Mouse (Mus musculus) CD4-positive, CD25-positive, alpha-beta regulatory T cell, adult 2 months (primary cell): ENCODE measurements around the gene Uckl1.

Experiments
- DNase-seq: peaks from one replicate; pipeline ENCODE4 v3.0.0-alpha.2; 2012; ENCODE audit warnings: low read depth, low spot score

The Uckl1 gene

GRCm38 (mm10) chr2:181572921-181573920, 11.5 kb downstream of the Uckl1 start:
- no peak for DNase-seq

GRCm38 (mm10) chr2:181571941-181572670, 12.6 kb downstream of the Uckl1 start:
- no peak for DNase-seq

GRCm38 (mm10) chr2:181570921-181571595, 13.6 kb downstream of the Uckl1 start:
- DNase-seq, result no peak

DNA sequence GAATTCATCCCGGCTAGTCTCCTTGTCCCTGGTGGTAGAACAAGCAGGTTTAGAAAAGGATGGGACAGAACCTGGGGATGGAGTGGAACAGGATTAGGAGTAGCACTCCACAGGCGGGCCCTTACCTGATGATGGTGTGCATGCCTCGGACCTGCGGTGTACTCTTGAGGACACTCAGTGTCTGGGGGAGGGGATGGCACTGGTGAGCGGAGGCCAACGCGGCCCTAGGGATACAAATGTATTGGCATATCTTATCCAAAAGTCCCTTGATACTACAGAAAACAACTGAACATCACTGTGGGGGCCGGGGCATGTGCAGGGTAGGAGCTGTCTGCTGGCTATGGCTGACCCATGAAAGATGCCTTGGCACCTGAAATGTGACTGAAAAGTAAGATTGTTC, 14.3 kb downstream of the Uckl1 start:
- no peak for DNase-seq

DNA sequence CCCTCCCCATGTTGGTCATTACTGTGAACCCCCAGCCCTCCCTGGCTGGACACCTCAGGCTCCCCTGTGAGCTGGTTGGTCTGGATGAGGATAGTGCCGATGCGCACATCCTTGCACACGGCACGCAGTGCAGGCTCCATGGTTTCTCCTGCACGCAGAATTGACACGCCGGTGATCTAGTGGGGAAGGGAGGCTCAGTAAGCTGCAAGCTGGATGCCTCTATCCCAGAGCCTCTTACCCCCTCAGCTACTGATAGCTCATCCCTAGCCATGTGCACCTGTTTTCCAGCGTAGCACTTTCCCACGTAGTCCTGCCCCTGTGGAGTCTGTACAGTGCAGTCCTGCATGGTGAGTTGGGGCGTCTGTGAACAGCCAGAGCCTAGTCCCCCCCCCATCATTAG, 14.8 kb downstream of the Uckl1 start:
- no peak for DNase-seq

DNA sequence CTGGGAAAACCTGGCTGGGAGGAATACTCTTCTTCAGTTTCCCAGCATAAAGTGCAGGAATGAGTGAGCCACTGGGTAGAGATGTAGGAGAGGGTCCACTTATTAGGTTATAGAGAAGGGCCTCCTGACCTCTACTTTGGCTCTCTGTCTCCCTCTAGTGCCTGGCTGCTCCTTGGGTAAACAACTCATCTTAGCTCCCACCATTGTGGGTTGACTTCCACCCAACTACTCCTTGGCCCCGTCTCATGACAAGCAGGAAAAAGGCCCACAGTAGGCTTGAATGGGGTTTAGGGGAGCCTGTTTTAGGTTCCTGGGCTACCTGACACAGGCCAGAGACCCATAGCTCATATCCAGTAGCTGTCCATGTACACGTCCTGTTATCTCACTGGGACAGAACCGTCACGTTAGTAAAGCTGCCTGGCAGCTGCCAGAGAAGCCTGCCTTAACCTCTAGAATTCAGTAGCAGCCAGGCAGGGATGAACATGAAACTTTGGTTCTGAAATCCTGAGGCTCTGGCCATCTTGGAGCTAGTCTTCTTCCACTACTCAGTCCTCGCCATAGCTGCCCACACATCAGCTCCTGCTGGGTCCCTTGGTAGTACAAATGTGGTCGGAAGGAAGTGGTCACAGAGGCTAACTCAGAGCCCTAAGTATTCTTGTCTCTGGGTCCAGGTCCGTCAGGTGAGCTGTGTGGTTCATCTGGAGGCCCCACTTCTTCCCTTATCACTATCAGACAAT, 16.3 kb downstream of the Uckl1 start:
- DNase-seq, result peak; percentile 77

GRCm38 (mm10) chr2:181567338-181567737, 17.4 kb downstream of the Uckl1 start:
- no peak for DNase-seq

- no peak for DNase-seq
Measured at GRCm38 (mm10) chr2:181553772-181554171, 30.9 kb downstream of the Uckl1 start.

GRCm38 (mm10) chr2:181550233-181550632, 34.5 kb downstream of the Uckl1 start:
- no peak for DNase-seq

- DNase-seq, result no peak
Measured at GRCm38 (mm10) chr2:181548682-181549081, 36.0 kb downstream of the Uckl1 start.

DNA sequence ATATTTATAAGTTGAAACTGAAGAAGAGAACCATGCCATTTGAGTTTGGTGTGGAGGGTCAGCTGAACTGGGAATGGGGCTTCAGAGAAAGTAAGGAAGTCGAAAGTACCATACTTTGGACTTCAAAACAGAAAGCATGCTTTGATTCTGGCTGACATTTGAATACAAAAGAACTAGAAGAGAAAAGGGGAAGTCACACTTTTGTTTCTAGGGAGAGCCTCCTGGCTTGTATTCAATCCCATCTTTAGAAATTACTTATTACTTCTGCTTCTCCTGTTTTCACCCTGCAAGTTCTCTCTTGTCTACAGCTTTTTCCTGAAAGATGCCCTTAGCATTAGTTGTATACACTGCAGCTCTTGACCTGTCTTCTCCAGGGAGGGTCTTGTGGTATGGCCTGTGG, 36.5 kb downstream of the Uckl1 start:
- DNase-seq, result no peak

DNA sequence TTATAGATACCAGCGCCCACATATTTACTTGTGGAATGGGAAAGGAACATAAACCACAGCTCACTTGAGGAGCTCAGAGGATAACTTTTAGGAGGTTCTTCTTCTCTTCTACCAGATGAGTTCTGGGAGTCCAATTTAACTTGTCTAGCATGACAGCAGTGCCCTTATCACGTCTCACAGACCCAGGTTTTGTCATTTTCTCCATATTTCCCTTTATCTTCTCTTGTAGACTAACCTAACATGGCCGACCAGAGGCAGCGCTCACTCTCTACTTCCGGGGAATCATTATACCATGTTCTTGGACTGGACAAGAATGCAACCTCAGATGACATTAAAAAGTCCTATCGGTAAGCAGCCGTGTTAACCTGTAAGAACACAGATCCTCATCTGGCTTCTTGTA, 38.5 kb downstream of the Uckl1 start:
- DNase-seq, result no peak

- DNase-seq, result no peak
Measured at GRCm38 (mm10) chr2:181541761-181542380, 42.8 kb downstream of the Uckl1 start.

DNA sequence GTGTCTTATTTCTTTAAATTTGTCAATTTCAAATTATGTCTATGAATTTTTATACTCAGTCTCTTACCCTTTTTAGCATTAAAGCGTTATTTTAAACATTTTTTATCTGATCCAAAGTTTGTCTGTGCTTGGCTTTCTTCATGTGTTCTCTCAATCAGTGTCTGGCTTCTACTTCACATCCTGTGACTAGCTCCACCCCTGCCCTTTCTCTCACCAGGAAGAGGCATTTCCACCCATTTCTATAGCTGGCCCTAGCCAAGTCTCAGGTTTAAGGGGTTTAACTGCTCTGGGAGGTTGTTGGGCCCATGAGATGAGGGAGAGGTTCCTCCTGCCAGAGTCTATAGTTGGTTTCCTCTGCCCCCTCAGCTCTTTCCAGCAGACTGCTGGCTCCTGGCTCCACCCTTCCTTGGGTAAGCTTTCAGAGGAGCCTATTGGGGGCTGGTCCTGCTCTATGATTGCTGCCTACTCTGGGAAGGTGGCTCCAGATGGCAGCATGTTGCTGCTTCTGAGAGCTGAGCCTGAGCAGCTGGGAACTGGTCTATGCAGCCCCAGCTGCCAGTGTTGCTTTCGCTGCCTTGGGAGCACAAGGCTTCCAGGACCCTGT, 47.1 kb downstream of the Uckl1 start:
- peak; percentile 28 for DNase-seq

- DNase-seq, result no peak
Measured at GRCm38 (mm10) chr2:181536410-181536809, 48.3 kb downstream of the Uckl1 start.

DNA sequence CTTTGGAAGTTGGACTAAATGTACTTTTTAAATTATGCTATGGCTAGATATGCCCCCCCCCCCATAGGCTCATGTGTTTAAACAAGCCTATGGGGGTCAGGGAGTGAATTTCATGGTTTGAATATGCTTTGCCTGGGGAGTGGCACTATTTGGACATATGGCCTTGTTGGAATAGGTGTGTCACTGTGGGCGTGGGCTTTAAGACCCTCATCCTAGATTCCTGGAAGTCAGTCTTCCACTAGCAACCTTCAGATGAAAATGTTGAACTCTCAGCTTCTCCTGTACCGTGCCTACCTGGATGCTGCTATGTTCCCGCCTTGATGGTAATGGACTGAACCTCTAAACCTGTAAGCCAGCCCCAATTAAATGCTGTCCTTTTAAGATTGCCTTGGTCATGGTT, 52.1 kb downstream of the Uckl1 start:
- no peak for DNase-seq

DNA sequence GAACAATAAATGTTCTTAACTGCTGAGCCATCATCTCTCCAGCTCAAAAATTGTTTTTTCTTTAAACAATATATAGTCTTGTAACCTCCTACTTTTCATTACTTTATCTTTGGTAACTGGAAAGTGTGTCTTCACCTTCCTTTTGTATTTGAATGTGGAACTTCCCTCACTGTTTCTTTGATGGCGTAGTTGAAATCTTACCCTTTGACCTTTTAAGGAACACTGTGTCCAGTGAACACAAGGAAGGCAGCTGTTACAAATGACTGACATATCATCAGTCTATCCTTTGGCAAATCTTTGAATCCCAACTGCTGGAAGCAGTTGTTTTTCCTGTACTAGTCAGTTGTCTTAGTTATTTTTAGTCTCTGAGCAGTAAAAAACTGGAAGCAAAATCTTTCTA, 55.6 kb downstream of the Uckl1 start:
- DNase-seq, result no peak

DNA sequence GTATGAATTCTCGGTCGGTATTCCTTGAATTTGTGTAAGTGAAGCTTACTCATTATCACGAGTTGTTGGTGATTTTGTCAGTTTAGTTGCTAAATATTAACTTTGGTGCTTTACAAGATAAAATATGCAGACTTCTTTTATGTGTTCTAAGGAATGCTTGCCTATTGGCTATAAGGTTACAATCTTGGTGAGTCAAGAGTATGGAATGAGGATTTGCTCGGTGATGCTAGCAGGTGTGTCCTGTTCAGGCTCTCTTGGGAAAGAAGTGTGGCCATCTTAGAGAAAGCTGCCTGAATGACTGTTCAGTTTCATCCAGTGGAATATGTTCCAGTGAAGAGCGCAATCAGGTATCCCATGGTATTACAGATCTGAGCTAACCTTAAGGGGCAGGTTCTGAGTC, 59.2 kb downstream of the Uckl1 start:
- no peak for DNase-seq

DNA sequence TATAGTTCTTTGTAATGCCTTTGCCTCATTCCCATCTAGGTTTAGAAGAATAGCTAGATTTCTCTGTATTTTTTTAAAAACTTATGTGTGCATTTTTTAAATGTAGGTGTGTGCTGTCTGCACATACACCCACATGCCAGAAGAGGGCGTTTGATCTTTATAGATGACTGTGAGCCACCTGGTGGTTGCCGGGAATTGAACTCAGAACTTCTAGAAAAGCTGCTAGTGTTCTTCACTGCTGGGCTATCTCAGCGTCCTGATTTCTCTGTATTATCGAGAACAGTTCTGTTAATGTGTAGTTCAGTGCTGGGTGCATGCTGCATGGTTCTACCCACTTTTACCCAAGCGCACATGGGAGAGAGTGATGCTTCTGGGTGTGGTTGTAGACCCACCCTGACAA, 61.9 kb downstream of the Uckl1 start:
- peak; percentile 75 for DNase-seq

GRCm38 (mm10) chr2:181521491-181521890, 63.2 kb downstream of the Uckl1 start:
- peak; percentile 8 for DNase-seq

DNA sequence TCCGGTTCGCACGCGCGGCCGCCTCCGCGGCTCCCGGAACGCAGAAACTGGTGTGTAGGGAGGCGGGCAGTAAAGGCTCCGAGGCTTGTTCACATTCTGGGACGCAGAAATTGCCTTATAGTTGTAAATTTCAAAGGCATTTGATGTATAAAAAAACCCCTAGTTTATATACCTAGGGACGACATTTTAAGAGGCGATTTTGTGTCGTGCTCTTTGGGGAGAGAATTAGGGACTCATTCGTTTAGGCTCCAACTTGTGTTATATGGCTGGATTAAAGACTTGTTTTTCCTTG, 63.8 kb downstream of the Uckl1 start:
- no peak for DNase-seq
